Mouse (Mus musculus) thymus, postnatal 0 days (tissue): Measurements from ENCODE around the gene Ces2a. TPM values are rescaled to one million over a fixed set of nuclear protein-coding genes. Genes with fewer than 3 reads are reported as not detected.
A peak's percentile ranks its signal among the peaks of the same experiment; 100 is the strongest.

Experiments used
- DNase-seq: peaks from one replicate; pipeline ENCODE4 v3.0.0-alpha.2; 2015; ENCODE audit warnings: low spot score
- microRNA-seq: library from miRNA; unstranded; fragments of <30 nt; microRNA quantifications from one replicate; pipeline ENCODE4, GENCODE M21; 2016; ENCODE audit warnings: borderline number of aligned reads
- polyA plus RNA-seq: library from polyadenylated mRNA; unstranded; fragments of >200 nt; fragmentation: Nextera tagmentation; extraction: Ambion mirVana; gene quantifications from 2 replicates; pipeline ENCODE4 v1.2.1, GENCODE M21; 2015

Gene Ces2a
- 0.12 and 0.15 TPM in 2 replicates for polyA plus RNA-seq

- no peak for DNase-seq
These were observed at the start of gene Ces2a for GRCm38 (mm10) chr8:104733753-104734152. TSS of gene Ces2a (plus strand) at chr8:104734003.

DNA sequence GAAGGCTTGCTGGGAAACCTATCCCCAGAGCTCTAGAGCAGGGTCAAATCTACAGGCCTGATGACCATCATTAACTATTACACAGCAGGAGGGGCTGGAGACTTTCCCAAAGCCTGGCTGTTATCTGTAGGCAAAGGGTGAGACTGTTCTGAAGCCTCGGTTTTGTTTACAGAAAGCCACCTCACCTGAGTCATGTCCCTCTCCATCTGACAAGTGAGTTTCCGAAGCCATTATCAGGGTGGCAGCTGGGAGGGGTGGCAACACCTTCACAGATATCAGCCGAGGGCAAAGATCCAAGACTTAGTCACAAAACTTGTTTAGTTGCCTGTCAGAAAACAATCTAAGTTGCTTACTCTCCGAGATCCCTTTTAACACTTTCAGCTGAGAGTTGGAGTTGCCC lies 45.4 kb upstream of the Ces2a start:
- DNase-seq, result no peak

GRCm38 (mm10) chr8:104698556-104698955 lies 35.2 kb upstream of the Ces2a start:
- DNase-seq, result no peak

DNA sequence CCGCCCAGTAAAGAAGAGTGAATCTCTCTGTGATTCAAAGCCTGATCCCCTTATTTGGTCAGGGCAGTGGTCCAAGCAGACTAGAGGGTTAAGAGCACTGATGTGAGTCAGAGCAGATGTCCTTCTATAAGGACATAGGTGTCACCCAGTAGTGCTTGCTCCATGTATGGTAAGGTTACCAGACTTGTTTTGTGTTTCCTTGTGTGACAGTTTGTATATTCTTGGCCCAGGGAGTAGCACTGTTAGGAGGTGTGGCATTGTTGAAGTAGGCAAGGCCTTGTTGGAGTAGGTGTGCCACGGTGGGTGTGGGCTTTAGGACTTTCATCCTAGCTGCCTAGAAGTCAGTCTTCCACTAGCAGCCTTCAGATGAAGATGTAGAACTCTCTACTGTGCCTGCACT lies 31.9 kb upstream of the Ces2a start:
- no peak for DNase-seq

DNA sequence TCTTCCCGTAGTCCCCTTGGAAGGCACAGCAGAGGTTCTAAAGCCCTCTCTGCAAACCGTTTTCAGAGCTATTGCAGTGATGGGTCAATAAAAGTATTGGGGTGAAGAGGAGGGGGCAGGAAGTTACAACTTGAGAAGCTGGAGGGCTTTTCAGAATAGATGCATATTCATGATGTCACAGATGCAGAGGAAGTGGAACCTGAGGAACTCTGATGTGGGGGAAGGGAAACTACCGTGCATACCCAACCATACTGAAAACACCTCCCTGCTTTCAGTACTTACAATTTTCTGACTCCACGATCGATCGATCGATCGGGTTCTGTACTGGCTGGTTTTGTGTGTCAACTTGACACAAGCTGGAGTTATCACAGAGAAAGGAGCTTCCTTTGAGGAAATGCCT lies 12.6 kb upstream of the Ces2a start:
- DNase-seq, result no peak

GRCm38 (mm10) chr8:104731451-104731850 lies 2.4 kb upstream of the Ces2a start:
- DNase-seq, result no peak

GRCm38 (mm10) chr8:104731969-104732368 lies 1.8 kb upstream of the Ces2a start:
- DNase-seq, result no peak

- no peak for DNase-seq
These were observed 8.2 kb downstream of the Ces2a start for GRCm38 (mm10) chr8:104742039-104742438.

- DNase-seq, result no peak
These were observed 9.6 kb downstream of the Ces2a start for GRCm38 (mm10) chr8:104743410-104743809.

- no peak for DNase-seq
These were observed 19.0 kb downstream of the Ces2a start for GRCm38 (mm10) chr8:104752818-104753217.

GRCm38 (mm10) chr8:104757621-104758020 lies 23.8 kb downstream of the Ces2a start:
- DNase-seq, result no peak

- DNase-seq, result no peak
These were observed 24.4 kb downstream of the Ces2a start for GRCm38 (mm10) chr8:104758209-104758608.

- DNase-seq, result no peak
These were observed 27.3 kb downstream of the Ces2a start for GRCm38 (mm10) chr8:104761126-104761525.

- no peak for DNase-seq
These were observed 32.7 kb downstream of the Ces2a start for GRCm38 (mm10) chr8:104766485-104766884.

DNA sequence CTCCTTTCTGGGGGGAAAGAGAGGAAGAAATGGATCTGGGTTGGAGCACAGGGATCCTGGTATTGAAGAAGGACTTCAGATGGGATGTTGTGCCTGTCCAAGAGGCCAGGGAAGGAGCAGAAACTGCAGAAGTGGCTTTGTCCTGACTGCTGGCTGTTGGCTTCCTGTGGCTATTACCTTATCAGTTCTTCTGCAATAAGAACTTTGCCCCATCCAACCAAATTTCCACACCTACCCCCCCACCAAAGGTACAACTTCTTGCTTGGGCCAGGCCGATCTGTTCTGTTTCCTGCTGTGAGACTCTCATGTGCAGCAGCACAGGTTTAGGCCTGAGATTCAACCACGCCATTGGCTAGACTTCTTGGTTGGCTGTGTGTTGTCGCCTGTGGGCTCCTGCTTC lies 36.6 kb downstream of the Ces2a start:
- no peak for DNase-seq

- no peak for DNase-seq
These were observed 53.2 kb downstream of the Ces2a start for GRCm38 (mm10) chr8:104787049-104787448.

DNA sequence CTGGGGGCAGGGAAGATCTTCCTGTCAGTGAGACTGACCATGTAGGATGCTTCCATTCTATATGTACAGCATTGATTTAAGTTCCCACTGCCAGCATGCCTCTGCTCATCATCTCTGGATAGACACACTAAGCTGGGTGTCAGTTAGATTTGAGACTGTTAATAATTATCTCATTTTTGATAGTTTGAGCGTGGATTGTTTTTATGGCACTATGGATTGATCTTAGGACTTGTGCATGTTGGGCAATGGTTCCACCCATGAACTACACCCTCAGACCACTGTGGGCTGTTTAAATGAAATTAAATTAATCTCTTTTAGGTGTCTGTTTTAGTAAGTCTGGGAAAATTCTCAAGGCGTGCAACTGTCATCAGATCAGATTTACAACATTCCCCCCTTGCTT lies 55.1 kb downstream of the Ces2a start:
- DNase-seq, result no peak

DNA sequence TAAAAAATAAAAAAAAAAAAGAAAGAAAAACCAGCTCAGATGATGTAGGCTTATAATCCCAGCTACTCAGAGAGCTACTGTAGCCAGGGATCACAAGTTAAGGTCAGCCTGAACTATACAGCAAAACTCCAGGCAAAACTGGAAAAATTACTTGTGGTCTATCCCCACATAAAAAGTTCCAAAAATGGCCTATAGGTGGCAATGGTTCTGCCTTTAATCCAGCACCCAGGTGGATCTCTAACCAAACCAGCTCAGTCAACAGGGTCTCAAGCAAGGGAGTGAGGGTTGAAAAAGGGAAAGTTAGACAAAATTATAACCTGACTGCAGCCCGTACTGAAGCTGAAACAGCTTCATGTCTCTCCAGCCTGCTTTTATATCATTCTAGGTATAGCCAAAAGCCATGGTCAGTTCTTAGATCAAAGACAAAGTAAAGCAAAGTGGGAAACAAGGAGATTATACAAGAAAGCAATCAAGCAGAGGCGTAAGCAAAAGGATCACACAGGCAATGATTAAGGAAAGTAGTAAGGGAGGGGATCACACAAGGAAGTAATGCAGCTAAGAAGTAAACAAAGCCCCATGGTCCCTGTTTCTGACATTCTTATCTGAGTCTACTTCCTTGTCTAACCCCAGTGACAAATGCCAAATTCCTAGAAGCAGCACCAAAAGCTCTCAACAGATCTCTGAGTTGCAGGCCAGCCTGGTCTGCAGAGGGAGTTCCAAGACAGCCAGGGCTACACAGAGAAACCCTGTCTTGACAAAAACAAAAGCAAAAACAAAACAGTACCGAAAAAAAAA lies 56.3 kb downstream of the Ces2a start:
- DNase-seq, result peak; percentile 4

Small RNAs within 50 kb of the gene (microRNA-seq; reads per million reads assigned to microRNA genes)
- not detected for gene Gm44328

Other genes starting within 250 kb of the Ces2a start
- 0.14 and 0.27 TPM in 2 replicates for gene Terb1, start 224.1 kb upstream of the Ces2a start, polyA plus RNA-seq
- 62.8 and 68.9 TPM in 2 replicates for gene Nae1, start 199.4 kb upstream of the Ces2a start, polyA plus RNA-seq
- 1.6 and 2.2 TPM in 2 replicates for gene Car7, start 199.3 kb upstream of the Ces2a start, polyA plus RNA-seq
- gene Pdp2, start 142.6 kb upstream of the Ces2a start, polyA plus RNA-seq, result 11.7 and 12.3 TPM in 2 replicates
- gene Cdh16, start 109.6 kb upstream of the Ces2a start, polyA plus RNA-seq, result 0.17 and 0.23 TPM in 2 replicates
- gene Rrad, start 102.7 kb upstream of the Ces2a start, polyA plus RNA-seq, result 12.1 and 13.3 TPM in 2 replicates
- 106 and 115 TPM in 2 replicates for gene Ciao2b, start 92.0 kb upstream of the Ces2a start, polyA plus RNA-seq
- gene Ces2b, start 97.6 kb downstream of the Ces2a start, polyA plus RNA-seq, result 0.26 TPM in 1 of 2 replicates, not detected in the other
- gene Ces2c, start 113.1 kb downstream of the Ces2a start, polyA plus RNA-seq, result 0.49 and 0.56 TPM in 2 replicates
- 0.13 and 0.35 TPM in 2 replicates for gene Ces2e, start 192.3 kb downstream of the Ces2a start, polyA plus RNA-seq
- 0.09 and 0.41 TPM in 2 replicates for gene Ces2f, start 213.4 kb downstream of the Ces2a start, polyA plus RNA-seq
- gene Ces2g, start 227.7 kb downstream of the Ces2a start, polyA plus RNA-seq, result 0.68 and 1.0 TPM in 2 replicates